In the genomic region with DNA sequence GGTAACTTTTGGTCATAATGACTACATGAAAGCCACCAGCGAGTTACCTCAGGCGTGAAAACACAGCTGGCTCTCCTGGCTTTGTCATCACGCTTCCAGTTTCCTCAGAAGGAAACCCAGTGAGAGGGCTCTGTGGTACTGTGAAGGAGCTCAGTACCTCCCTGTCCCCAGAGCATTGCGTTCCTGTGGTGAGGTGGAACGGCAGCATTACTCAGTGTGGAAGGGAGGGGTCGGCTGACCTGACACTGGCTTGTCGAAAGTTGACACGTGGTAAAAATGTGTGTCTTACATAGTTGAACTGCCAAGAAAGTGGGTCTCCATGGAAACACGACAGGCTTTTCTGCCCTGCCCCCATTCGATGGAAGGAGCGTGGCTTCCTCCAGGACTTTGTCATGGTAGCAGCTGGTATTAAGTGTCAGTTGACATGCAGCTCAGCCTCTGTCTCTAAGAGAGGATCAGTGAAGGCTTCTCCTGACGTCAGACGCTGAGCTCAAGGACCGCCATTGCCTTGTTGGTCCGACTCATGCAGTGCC, we compare ENCODE assay signal across 10 mouse cellular contexts. TPM values are rescaled to one million over a fixed set of nuclear protein-coding genes. Genes with fewer than 3 reads are reported as not detected.
DNase-seq lines count a peak whose midpoint lies in the region; ATAC-seq and TF ChIP-seq lines count a peak whose summit lies in the region.
"Had no signal": no experiment of that assay in that cellular context is flagged by ENCODE, and none has a peak within 500 bp of the region (broad histone marks: within the 10 kb centered on the region; RNA-seq: fewer than 3 reads in every experiment).

No protein-coding gene starts in this region.

- H3K4me1 ChIP-seq in lung, embryonic 14.5 days (ENCODE audit: insufficient read depth), result peaks cover 13% of the 10 kb centered on the region
- peaks cover 42% of the 10 kb centered on the region for H3K4me1 ChIP-seq in hindbrain, embryonic 13.5 days (replicated peaks)
- peaks cover 18% of the 10 kb centered on the region for H3K4me1 ChIP-seq in midbrain, embryonic 11.5 days (ENCODE audit: control insufficient read depth, insufficient read depth, low read length)

- no peak overlapping the region for H3K4me3 ChIP-seq in lung, embryonic 14.5 days (ENCODE audit: low read depth, low read length)
- no peak overlapping the region for H3K4me3 ChIP-seq in hindbrain, embryonic 13.5 days
- no peak overlapping the region for H3K4me3 ChIP-seq in midbrain, embryonic 11.5 days (ENCODE audit: low read depth, low read length)
- H3K4me3 ChIP-seq: gastrocnemius, adult 2 months had no signal

- no peak overlapping the region for H3K27ac ChIP-seq in lung, embryonic 14.5 days (ENCODE audit: low read depth)
- H3K27ac ChIP-seq in hindbrain, embryonic 13.5 days, result no peak overlapping the region
- no peak overlapping the region for H3K27ac ChIP-seq in midbrain, embryonic 11.5 days (ENCODE audit: low read depth, low read length)
- H3K27ac ChIP-seq: gastrocnemius, adult 2 months had no signal

- TF ChIP-seq POLR2A in brain, embryonic 14.5 days (IDR thresholded peaks at IDR 0.05; ENCODE audit: borderline replicate concordance, extremely low read depth, insufficient read depth, insufficient read length, poor library complexity, severe bottlenecking), result no peak

- H3K9me3 ChIP-seq in lung, embryonic 14.5 days (ENCODE audit: low read depth, low read length), result no peaks in the 10 kb centered on the region
- no peaks in the 10 kb centered on the region for H3K9me3 ChIP-seq in hindbrain, embryonic 13.5 days
- no peaks in the 10 kb centered on the region for H3K9me3 ChIP-seq in midbrain, embryonic 11.5 days (ENCODE audit: control insufficient read depth, low read length)

- peak overlapping the region; percentile 36 for H3K4me2 ChIP-seq in lung, embryonic 14.5 days
- no peak overlapping the region for H3K4me2 ChIP-seq in hindbrain, embryonic 13.5 days
- no peak overlapping the region for H3K4me2 ChIP-seq in midbrain, embryonic 11.5 days

- peak; percentile 88 for DNase-seq in lung, embryonic 14.5 days
- DNase-seq in lung, postnatal 25 days (ENCODE audit: low spot score), result no peak
- peak; percentile 58 for DNase-seq in brain, embryonic 14.5 days (ENCODE audit: low read depth)
- peak; percentile 84 for DNase-seq in midbrain, embryonic 11.5 days (ENCODE audit: low spot score, missing footprints)
- no peak for DNase-seq in frontal cortex, adult 2 months (ENCODE audit: extremely low spot score in 1 of 2, low spot score in 1 of 2)
- no peak for DNase-seq in kidney, adult 8-10 months
- no peak for DNase-seq in heart, adult 11 months
- DNase-seq: cerebellum, postnatal 36 days; gastrocnemius, adult 2 months had no signal

- H3K36me3 ChIP-seq in lung, embryonic 14.5 days (ENCODE audit: insufficient read depth), result no peaks in the 10 kb centered on the region
- H3K36me3 ChIP-seq in hindbrain, embryonic 13.5 days, result no peaks in the 10 kb centered on the region
- no peaks in the 10 kb centered on the region for H3K36me3 ChIP-seq in midbrain, embryonic 11.5 days (ENCODE audit: control insufficient read depth, insufficient read depth, low read length)

- no peak overlapping the region for H3K9ac ChIP-seq in lung, embryonic 14.5 days
- H3K9ac ChIP-seq in hindbrain, embryonic 13.5 days, result no peak overlapping the region
- no peak overlapping the region for H3K9ac ChIP-seq in midbrain, embryonic 11.5 days (ENCODE audit: low read length)

- ATAC-seq in lung, embryonic 14.5 days (ENCODE audit: insufficient read depth), result peak; percentile 80
- ATAC-seq in hindbrain, embryonic 13.5 days (ENCODE audit: low FRiP score), result peak; percentile 47; the same call in 1 of the 2 replicates
- ATAC-seq in midbrain, embryonic 11.5 days (ENCODE audit: low FRiP score), result peak; percentile 61

- H3K27me3 ChIP-seq in lung, embryonic 14.5 days (ENCODE audit: insufficient read depth, low read length), result no peaks in the 10 kb centered on the region
- H3K27me3 ChIP-seq in hindbrain, embryonic 13.5 days, result no peaks in the 10 kb centered on the region
- no peaks in the 10 kb centered on the region for H3K27me3 ChIP-seq in midbrain, embryonic 11.5 days (ENCODE audit: control insufficient read depth, insufficient read depth, low read length)

- TF ChIP-seq CTCF in lung, embryonic 14.5 days (IDR thresholded peaks at IDR 0.05; ENCODE audit: low read depth), result no peak
- TF ChIP-seq CTCF in brain, embryonic 14.5 days (IDR thresholded peaks at IDR 0.05; ENCODE audit: borderline replicate concordance, extremely low read depth, insufficient read depth, insufficient read length), result no peak

- WGBS in lung, embryonic 14.5 days, result 30% methylated on average over 15 of the region's 15 CpGs
- 40% methylated on average over 15 of the region's 15 CpGs for WGBS in hindbrain, embryonic 13.5 days
- WGBS in midbrain, embryonic 11.5 days, result 52% methylated on average over 15 of the region's 15 CpGs

RNA-seq across cellular contexts. Expression of a gene that starts 44.7 kb away (rescaled TPM):
- polyA plus RNA-seq in lung, embryonic 14.5 days (2014; fragmentation: Nextera tagmentation; extraction: Ambion mirVana), result 46.2 and 50.3 TPM in 2 replicates
- 12.9 and 17.0 TPM in 2 replicates for polyA plus RNA-seq in brain, embryonic 14.5 days (2012; rRNA removed)
- 47.9 and 51.0 TPM in 2 replicates for polyA plus RNA-seq in hindbrain, embryonic 13.5 days (2015; fragmentation: Nextera tagmentation; extraction: Ambion mirVana)
- 40.5 and 44.3 TPM in 2 replicates for polyA plus RNA-seq in midbrain, embryonic 11.5 days (2014; fragmentation: Nextera tagmentation; extraction: Ambion mirVana)
- 24.5 and 27.3 TPM in 2 replicates for polyA plus RNA-seq in frontal cortex, adult 2 months (2012; rRNA removed)

Comparison
In these comparisons a context has a peak if more than half of its experiments do, and no peak if none do; other contexts are left out.
1. DNase-seq: peak in lung, embryonic 14.5 days (single experiment), brain, embryonic 14.5 days (single experiment) and midbrain, embryonic 11.5 days (single experiment); none in lung, postnatal 25 days (single experiment), frontal cortex, adult 2 months (0 of 2), kidney, adult 8-10 months (0 of 2) and heart, adult 11 months (single experiment).
2. Peak in every context shown above with its lines, with median percentiles within 50 percentile points of each other: ATAC-seq.